ENCODE assay signal across 26 mouse cellular contexts in the genomic region with DNA sequence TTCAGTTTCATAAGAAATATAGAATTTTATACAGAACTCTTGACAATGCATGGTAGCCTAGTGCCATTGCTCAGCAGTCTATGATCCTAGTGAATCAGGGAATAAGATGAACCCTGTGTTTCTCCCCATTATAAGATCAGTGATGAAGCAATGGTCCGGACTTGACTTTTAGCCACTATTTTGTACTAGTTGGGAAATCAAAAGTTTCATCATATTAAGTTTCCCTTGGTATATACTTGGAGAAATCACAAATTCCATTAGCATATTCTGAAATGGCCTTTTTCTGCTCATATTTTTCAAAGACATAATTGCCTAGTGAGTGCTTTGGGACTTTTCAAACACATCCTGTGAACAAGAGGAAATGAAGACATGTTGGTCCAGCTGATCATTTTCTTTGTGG. TPM values are rescaled to one million over a fixed set of nuclear protein-coding genes. Genes with fewer than 3 reads are reported as not detected.
"Had no signal": no experiment of that assay in that cellular context is flagged by ENCODE, and none has a peak within 500 bp of the region (broad histone marks: within the 10 kb centered on the region; RNA-seq: fewer than 3 reads in every experiment).

A gene (plus strand): TSS at position 260 of the 400 bp plus-strand sequence.

- H3K27me3 ChIP-seq: kidney, embryonic 15.5 days; limb, embryonic 13.5 days; liver, embryonic 12.5 days; liver, embryonic 15.5 days; lung, embryonic 15.5 days; midbrain, embryonic 12.5 days; neural tube, embryonic 13.5 days; stomach, embryonic 15.5 days had no signal

- H3K4me1 ChIP-seq: kidney, embryonic 15.5 days; limb, embryonic 10.5 days; limb, embryonic 13.5 days; liver, embryonic 12.5 days; liver, embryonic 15.5 days; lung, embryonic 15.5 days; midbrain, embryonic 12.5 days; stomach, embryonic 15.5 days had no signal

- DNase-seq: kidney, adult 8-10 months; kidney, postnatal 10 days; kidney, postnatal 36 days; liver; lung, adult 18-20 months; lung, postnatal 10 days; lung, postnatal 36 days; retina, postnatal 1 day; right cerebral cortex, postnatal 25 days; spleen, adult 18-20 months; thymus, adult 2 months; thymus, postnatal 14 days; thymus, postnatal 4 days had no signal

- H3K27ac ChIP-seq: kidney, embryonic 15.5 days; limb, embryonic 10.5 days; limb, embryonic 13.5 days; liver, embryonic 12.5 days; liver, embryonic 15.5 days; lung, embryonic 15.5 days; midbrain, embryonic 12.5 days; neural tube, embryonic 13.5 days; stomach, embryonic 15.5 days had no signal

- H3K4me3 ChIP-seq: kidney, embryonic 15.5 days; limb, embryonic 10.5 days; limb, embryonic 13.5 days; liver, embryonic 12.5 days; liver, embryonic 15.5 days; lung, embryonic 15.5 days; midbrain, embryonic 12.5 days; myocyte; neural tube, embryonic 13.5 days; stomach, embryonic 15.5 days had no signal

- H3K36me3 ChIP-seq: kidney, embryonic 15.5 days; limb, embryonic 10.5 days; limb, embryonic 13.5 days; liver, embryonic 12.5 days; liver, embryonic 15.5 days; lung, embryonic 15.5 days; midbrain, embryonic 12.5 days; neural tube, embryonic 13.5 days; stomach, embryonic 15.5 days had no signal

- ATAC-seq: liver, embryonic 12.5 days; midbrain, embryonic 16.5 days had no signal

RNA-seq across cellular contexts. Expression of the gene that starts here (rescaled TPM):
- total RNA-seq: megakaryocyte-erythroid progenitor cell, adult 5-6 weeks; neutrophil, adult 5-6 weeks had no signal
- polyA plus RNA-seq: liver, embryonic 12.5 days; liver, embryonic 15.5 days had no signal
